Mouse (Mus musculus): ENCODE measurements at regions not wholly inside any gene's neighbourhood (a gene's known extent, or its start where the extent isn't known, plus 50 kb on each side); places are given as distances from the start of the nearest gene placed in this dataset.

DNA sequence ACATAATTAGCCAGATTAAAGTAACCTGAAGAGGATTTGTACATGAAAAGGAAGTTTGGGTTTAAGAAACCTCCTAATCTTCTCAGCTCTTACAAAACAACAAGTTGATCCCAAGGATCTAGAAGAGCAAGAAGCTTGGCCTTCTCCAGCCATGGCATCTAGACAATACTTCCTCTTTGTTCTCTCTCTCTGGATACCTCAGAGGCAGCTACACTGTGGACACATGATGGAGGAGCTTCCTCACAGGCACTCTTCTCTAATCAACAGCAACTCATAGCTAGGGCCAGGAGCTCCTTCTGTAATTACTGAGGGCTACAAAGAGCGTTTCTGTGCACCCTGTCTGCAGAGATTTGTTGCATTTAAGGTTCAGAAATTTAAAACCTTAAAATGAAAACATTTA lies 79.9 kb downstream of the Ccdc71l start:
- WGBS: 78% methylated on average over 1 of the region's 1 CpGs
- no peaks in the 10 kb centered on the region for H3K4me1 ChIP-seq (ENCODE audit: control insufficient read depth, insufficient read depth, low read length)
- TF ChIP-seq CTCF (IDR thresholded peaks at IDR 0.05; ENCODE audit: insufficient read depth, low read length) (no peak), POLR2A (IDR thresholded peaks at IDR 0.05; ENCODE audit: borderline replicate concordance, extremely low read depth, low read depth, low read length) (no peak)
- DNase-seq: no peak
- H3K4me3 ChIP-seq (replicated peaks; ENCODE audit: extremely low read depth, low read depth, low read length): no peak overlapping the region

GRCm38 (mm10) chr12:32460330-32460998 lies 82.0 kb downstream of the Ccdc71l start:
- 59% methylated on average over 4 of the region's 4 CpGs for WGBS
- DNase-seq: no peak
- no peak for TF ChIP-seq POLR2A (IDR thresholded peaks at IDR 0.05; ENCODE audit: borderline replicate concordance, extremely low read depth, low read depth, low read length)
- TF ChIP-seq CTCF (IDR thresholded peaks at IDR 0.05; ENCODE audit: insufficient read depth, low read length): no peak
- Histone ChIP-seq H3K4me3 (replicated peaks; ENCODE audit: extremely low read depth, low read depth, low read length) (no peak overlapping the region), H3K4me1 (ENCODE audit: control insufficient read depth, insufficient read depth, low read length) (no peaks in the 10 kb centered on the region)

GRCm38 (mm10) chr12:32465371-32465770 lies 86.9 kb downstream of the Ccdc71l start:
- DNase-seq: peak; percentile 59
- TF ChIP-seq CTCF (IDR thresholded peaks at IDR 0.05; ENCODE audit: insufficient read depth, low read length) (no peak), POLR2A (IDR thresholded peaks at IDR 0.05; ENCODE audit: borderline replicate concordance, extremely low read depth, low read depth, low read length) (no peak)
- no peak overlapping the region for H3K4me3 ChIP-seq (replicated peaks; ENCODE audit: extremely low read depth, low read depth, low read length)
- H3K4me1 ChIP-seq (ENCODE audit: control insufficient read depth, insufficient read depth, low read length): no peaks in the 10 kb centered on the region
- 13% methylated on average over 6 of the region's 6 CpGs for WGBS

- WGBS: 78% methylated on average over 4 of the region's 4 CpGs
- no peak for TF ChIP-seq POLR2A (IDR thresholded peaks at IDR 0.05; ENCODE audit: borderline replicate concordance, extremely low read depth, low read depth, low read length)
- DNase-seq: no peak
- H3K4me1 ChIP-seq (ENCODE audit: control insufficient read depth, insufficient read depth, low read length): no peaks in the 10 kb centered on the region
- H3K4me3 ChIP-seq (replicated peaks; ENCODE audit: extremely low read depth, low read depth, low read length): no peak overlapping the region
These were observed 91.4 kb downstream of the Ccdc71l start for GRCm38 (mm10) chr12:32469863-32470262.

DNA sequence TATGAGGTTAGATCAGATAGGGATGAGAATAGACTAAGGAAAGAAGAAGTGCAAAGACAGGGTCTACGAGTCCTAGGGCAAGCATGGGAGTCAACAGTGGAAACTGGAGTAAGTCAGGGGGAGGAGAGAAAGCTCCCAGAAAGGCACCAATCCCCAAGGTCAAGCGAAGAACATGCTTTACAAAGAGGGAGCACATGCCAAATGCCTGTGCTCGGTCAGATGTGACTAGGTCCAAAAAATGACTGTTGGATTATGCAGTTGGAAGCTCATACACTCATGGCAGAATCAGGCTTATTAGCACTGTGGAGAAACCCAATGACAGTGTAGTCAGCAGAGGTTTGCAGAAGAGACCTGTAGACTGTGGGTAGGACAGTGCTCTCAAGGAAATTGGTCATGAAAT lies 100.9 kb downstream of the Ccdc71l start:
- 80% methylated on average over 3 of the region's 3 CpGs for WGBS
- no peak overlapping the region for H3K4me3 ChIP-seq (replicated peaks; ENCODE audit: extremely low read depth, low read depth, low read length)
- no peaks in the 10 kb centered on the region; the same call in 1 of the 2 replicates for H3K4me1 ChIP-seq (ENCODE audit: control insufficient read depth, insufficient read depth, low read length)
- no peak for TF ChIP-seq CTCF (IDR thresholded peaks at IDR 0.05; ENCODE audit: insufficient read depth, low read length)
- no peak for TF ChIP-seq POLR2A (IDR thresholded peaks at IDR 0.05; ENCODE audit: borderline replicate concordance, extremely low read depth, low read depth, low read length)
- no peak for DNase-seq

GRCm38 (mm10) chr12:32480268-32480667 lies 101.8 kb downstream of the Ccdc71l start:
- H3K4me3 ChIP-seq (replicated peaks; ENCODE audit: extremely low read depth, low read depth, low read length): no peak overlapping the region
- 50% methylated on average over 5 of the region's 5 CpGs for WGBS
- no peak for DNase-seq
- TF ChIP-seq CTCF (IDR thresholded peaks at IDR 0.05; ENCODE audit: insufficient read depth, low read length): no peak
- no peaks in the 10 kb centered on the region; the same call in 1 of the 2 replicates for H3K4me1 ChIP-seq (ENCODE audit: control insufficient read depth, insufficient read depth, low read length)

- TF ChIP-seq CTCF (IDR thresholded peaks at IDR 0.05; ENCODE audit: insufficient read depth, low read length) (no peak), POLR2A (IDR thresholded peaks at IDR 0.05; ENCODE audit: borderline replicate concordance, extremely low read depth, low read depth, low read length) (no peak)
- DNase-seq: no peak
- 51% methylated on average over 5 of the region's 5 CpGs for WGBS
- no peak overlapping the region for H3K4me3 ChIP-seq (replicated peaks; ENCODE audit: extremely low read depth, low read depth, low read length)
- no peaks in the 10 kb centered on the region; the same call in 1 of the 2 replicates for H3K4me1 ChIP-seq (ENCODE audit: control insufficient read depth, insufficient read depth, low read length)
These were observed 102.5 kb downstream of the Ccdc71l start for GRCm38 (mm10) chr12:32481051-32481450.

DNA sequence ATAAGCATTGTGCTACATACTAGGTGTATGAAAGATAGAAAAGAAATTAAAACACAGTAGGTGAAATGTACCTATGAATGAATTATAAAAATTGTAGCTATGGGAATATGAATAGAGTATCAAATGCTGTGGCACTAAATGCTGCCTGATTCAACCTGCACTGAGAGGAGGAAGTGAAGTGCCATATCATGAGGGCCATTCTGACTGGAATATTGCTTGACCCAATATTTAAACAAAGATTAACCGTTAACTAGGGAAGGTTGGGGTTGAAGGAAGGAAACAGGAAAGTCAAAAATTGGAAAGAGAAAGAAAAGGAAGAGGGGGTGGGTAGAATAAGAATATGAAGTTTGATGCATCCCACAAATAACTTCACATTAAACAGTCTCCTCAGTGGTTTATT lies 103.8 kb downstream of the Ccdc71l start:
- H3K4me1 ChIP-seq (ENCODE audit: control insufficient read depth, insufficient read depth, low read length): peaks cover 3% of the 10 kb centered on the region
- H3K4me3 ChIP-seq (replicated peaks; ENCODE audit: extremely low read depth, low read depth, low read length): no peak overlapping the region
- TF ChIP-seq CTCF (IDR thresholded peaks at IDR 0.05; ENCODE audit: insufficient read depth, low read length) (no peak), POLR2A (IDR thresholded peaks at IDR 0.05; ENCODE audit: borderline replicate concordance, extremely low read depth, low read depth, low read length) (no peak)
- 40% methylated on average over 1 of the region's 1 CpGs for WGBS
- DNase-seq: no peak

DNA sequence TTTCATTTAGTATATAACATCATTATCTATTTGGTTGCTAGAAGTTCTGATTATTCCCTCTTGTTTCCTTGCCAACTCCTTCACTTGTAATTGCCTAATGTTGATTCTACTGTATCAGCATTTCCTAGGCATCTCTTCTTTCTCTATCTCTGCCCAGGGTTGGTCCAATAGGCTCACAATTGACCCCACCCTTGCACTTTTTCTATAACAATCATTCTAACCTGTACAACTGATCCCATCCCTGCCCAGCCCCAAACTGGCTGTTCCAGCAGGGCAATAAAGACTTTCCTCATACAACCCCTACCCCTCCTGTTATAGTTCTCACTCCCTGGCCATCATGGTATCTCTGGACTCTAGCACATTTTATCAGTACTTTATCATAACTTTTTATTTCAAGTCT lies 104.3 kb downstream of the Ccdc71l start:
- H3K4me1 ChIP-seq (ENCODE audit: control insufficient read depth, insufficient read depth, low read length): peaks cover 3% of the 10 kb centered on the region
- H3K4me3 ChIP-seq (replicated peaks; ENCODE audit: extremely low read depth, low read depth, low read length): no peak overlapping the region
- DNase-seq: no peak
- no peak for TF ChIP-seq CTCF (IDR thresholded peaks at IDR 0.05; ENCODE audit: insufficient read depth, low read length)

DNA sequence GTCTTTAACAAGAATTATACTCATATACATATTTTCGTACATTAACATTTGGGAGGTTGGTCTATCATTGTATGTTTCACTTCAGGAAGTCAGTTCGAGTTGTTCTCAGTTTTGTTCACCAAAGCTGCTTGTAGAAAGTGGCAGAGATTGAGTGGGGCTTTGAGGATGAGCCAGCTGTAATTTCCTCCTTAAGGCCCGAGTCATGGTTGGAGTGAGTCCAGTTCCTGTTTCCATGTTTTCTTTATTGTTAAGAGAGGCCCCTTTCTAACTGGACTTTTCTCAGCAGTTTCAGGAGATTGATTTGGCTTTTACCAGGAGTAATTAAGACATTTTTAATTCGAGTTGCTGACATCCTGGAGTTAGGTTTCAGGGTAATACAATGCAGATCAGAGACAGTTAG lies 107.7 kb downstream of the Ccdc71l start:
- 27% methylated on average over 4 of the region's 4 CpGs for WGBS
- no peak for DNase-seq
- Histone ChIP-seq H3K4me1 (ENCODE audit: control insufficient read depth, insufficient read depth, low read length) (peaks cover 6% of the 10 kb centered on the region), H3K4me3 (replicated peaks; ENCODE audit: extremely low read depth, low read depth, low read length) (no peak overlapping the region)
- TF ChIP-seq CTCF (IDR thresholded peaks at IDR 0.05; ENCODE audit: insufficient read depth, low read length): no peak
- no peak for TF ChIP-seq POLR2A (IDR thresholded peaks at IDR 0.05; ENCODE audit: borderline replicate concordance, extremely low read depth, low read depth, low read length)

Data from lung, adult 2 months (tissue).